Mouse (Mus musculus) liver, embryonic 14.5 days (tissue): ENCODE results near the gene Anks1.
"Not testable (repeated sequence)": the region's sequence is repeated elsewhere in the genome, so short reads cannot be mapped to it uniquely, and the experiment has no call there.

ENCODE experiments used
- CTCF ChIP-seq: IDR thresholded peaks from 2 replicates; pipeline ENCODE4 v1.5.1; 2016; ENCODE audit warnings: antibody characterized with exemption, low read depth, control low read depth
- EP300 ChIP-seq: IDR thresholded peaks from 2 replicates; pipeline ENCODE4 v1.6.1; 2016; ENCODE audit warnings: antibody characterized with exemption, low read depth

- not testable (repeated sequence) for TF ChIP-seq EP300, CTCF
These were observed 54.0 kb downstream of the Anks1 start for GRCm38 (mm10) chr17:27963120-27963519.
